Comparison of ENCODE assay signal across 9 mouse cellular contexts in genomic region chr6:67113686-67114278, GRCm38 (mm10).
DNase-seq lines count a peak whose midpoint lies in the region; ATAC-seq and TF ChIP-seq lines count a peak whose summit lies in the region.
"Had no signal": no experiment of that assay in that cellular context is flagged by ENCODE, and none has a peak within 500 bp of the region (broad histone marks: within the 10 kb centered on the region; RNA-seq: fewer than 3 reads in every experiment).

No protein-coding gene starts in this region.

- peak overlapping the region; percentile 52 for H3K4me2 ChIP-seq in hindbrain, embryonic 14.5 days (replicated peaks)
- H3K4me2 ChIP-seq in limb, embryonic 15.5 days, result peak overlapping the region; percentile 51
- H3K4me2 ChIP-seq in midbrain, embryonic 15.5 days, result peak overlapping the region; percentile 55

- H3K27me3 ChIP-seq in hindbrain, embryonic 14.5 days (ENCODE audit: control insufficient read depth, insufficient read depth, low read length), result no peaks in the 10 kb centered on the region
- no peaks in the 10 kb centered on the region for H3K27me3 ChIP-seq in limb, embryonic 15.5 days
- no peaks in the 10 kb centered on the region for H3K27me3 ChIP-seq in midbrain, embryonic 15.5 days (replicated peaks)

- H3K27ac ChIP-seq in hindbrain, embryonic 14.5 days, result no peak overlapping the region
- peak overlapping the region; percentile 43; the same call in 1 of the 2 replicates for H3K27ac ChIP-seq in limb, embryonic 15.5 days
- no peak overlapping the region for H3K27ac ChIP-seq in midbrain, embryonic 15.5 days
- no peak overlapping the region for H3K27ac ChIP-seq in left cerebral cortex, adult 2 months

- peak; percentile 29 for DNase-seq in thymus, postnatal 0 days (ENCODE audit: low spot score)
- no peak for DNase-seq in thymus, adult 18-20 months
- DNase-seq in hindbrain, embryonic 14.5 days (ENCODE audit: low spot score), result no peak
- DNase-seq in left cerebral cortex, adult 2 months (ENCODE audit: extremely low spot score in 1 of 2, low spot score in 2 of 2), result no peak
- no peak for DNase-seq in left cerebral cortex, adult 11 months (ENCODE audit: low spot score)

- H3K9me3 ChIP-seq in hindbrain, embryonic 14.5 days (ENCODE audit: control insufficient read depth, low read length), result no peaks in the 10 kb centered on the region
- H3K9me3 ChIP-seq in limb, embryonic 15.5 days, result no peaks in the 10 kb centered on the region
- no peaks in the 10 kb centered on the region for H3K9me3 ChIP-seq in midbrain, embryonic 15.5 days
- H3K9me3 ChIP-seq: G1E had no signal

- no peaks in the 10 kb centered on the region for H3K36me3 ChIP-seq in hindbrain, embryonic 14.5 days (replicated peaks; ENCODE audit: control insufficient read depth, insufficient read depth)
- no peaks in the 10 kb centered on the region for H3K36me3 ChIP-seq in limb, embryonic 15.5 days
- H3K36me3 ChIP-seq in midbrain, embryonic 15.5 days (replicated peaks), result no peaks in the 10 kb centered on the region
- H3K36me3 ChIP-seq: G1E had no signal

- H3K4me3 ChIP-seq in hindbrain, embryonic 14.5 days (replicated peaks; ENCODE audit: low read length), result peak overlapping the region; percentile 17
- peak overlapping the region; percentile 24 for H3K4me3 ChIP-seq in limb, embryonic 15.5 days
- H3K4me3 ChIP-seq in midbrain, embryonic 15.5 days, result peak overlapping the region; percentile 27
- H3K4me3 ChIP-seq in left cerebral cortex, adult 2 months, result no peak overlapping the region

- no peak for TF ChIP-seq CTCF in left cerebral cortex, adult 2 months (IDR thresholded peaks at IDR 0.05)

- WGBS in hindbrain, embryonic 14.5 days, result 9% methylated on average over 26 of the region's 26 CpGs
- WGBS in limb, embryonic 15.5 days, result 12% methylated on average over 26 of the region's 26 CpGs
- WGBS in midbrain, embryonic 15.5 days, result 7% methylated on average over 26 of the region's 26 CpGs

- intact Hi-C loops in left cerebral cortex, adult 2 months (cut with DNase I), result no loop called here

- 0 out of 2 replicates have a peak, but pooled peaks cover 13% of the 10 kb centered on the region for H3K4me1 ChIP-seq in hindbrain, embryonic 14.5 days (replicated peaks; ENCODE audit: control insufficient read depth, insufficient read depth, low read length)
- H3K4me1 ChIP-seq in limb, embryonic 15.5 days, result peaks cover 5% of the 10 kb centered on the region
- peaks cover 7% of the 10 kb centered on the region for H3K4me1 ChIP-seq in midbrain, embryonic 15.5 days

- peak overlapping the region; percentile 19; the same call in 1 of the 2 replicates for H3K9ac ChIP-seq in hindbrain, embryonic 14.5 days
- peak overlapping the region; percentile 23; the same call in 1 of the 2 replicates for H3K9ac ChIP-seq in limb, embryonic 15.5 days
- H3K9ac ChIP-seq in midbrain, embryonic 15.5 days, result peak overlapping the region; percentile 33; the same call in 1 of the 2 replicates

- peak; percentile 59 for ATAC-seq in hindbrain, embryonic 14.5 days (ENCODE audit: low FRiP score)
- ATAC-seq in limb, embryonic 15.5 days (ENCODE audit: insufficient number of reproducible peaks, low FRiP score, low TSS enrichment, low read depth), result no peak
- ATAC-seq in midbrain, embryonic 15.5 days (replicated peaks), result peak; percentile 51
- ATAC-seq in erythroid progenitor cell, adult 5-6 weeks (replicated peaks; ENCODE audit: low FRiP score, poor library complexity, severe bottlenecking), result no peak

Comparison
In these comparisons a context has a peak if more than half of its experiments do, and no peak if none do; other contexts are left out.
1. ATAC-seq: peak in hindbrain, embryonic 14.5 days (single experiment) and midbrain, embryonic 15.5 days (single experiment); none in limb, embryonic 15.5 days (single experiment) and erythroid progenitor cell, adult 5-6 weeks (single experiment).
2. Peak in every context shown above with its lines, with median percentiles within 50 percentile points of each other: H3K4me2 ChIP-seq and H3K9ac ChIP-seq.